Mouse (Mus musculus) left cerebral cortex, postnatal 36 days (tissue): ENCODE results near the gene Zkscan3. TPM values are rescaled to one million over a fixed set of nuclear protein-coding genes. Genes with fewer than 3 reads are reported as not detected.
A peak's percentile ranks its signal among the peaks of the same experiment; 100 is the strongest.

ENCODE experiments used
- DNase-seq, 2 experiments: peaks; one replicate each; pipeline ENCODE4 v3.0.0; 2021 to 2022; ENCODE audit warnings: low spot score in 2 of 2, mixed read lengths in 1 of 2
- intact Hi-C: fragments of 180-260 bp; cut with DNase I; formaldehyde crosslinking; loops from one replicate; pipeline ENCODE4 v1.15.1; 2025
- total RNA-seq, 2 experiments: library from RNA; stranded (reverse); gene quantifications; 2 replicates each; pipeline ENCODE4 v1.2.3; 2021

Zkscan3 gene
- total RNA-seq = 10 to 100 TPM; 30.3 to 45.5 TPM

DNA sequence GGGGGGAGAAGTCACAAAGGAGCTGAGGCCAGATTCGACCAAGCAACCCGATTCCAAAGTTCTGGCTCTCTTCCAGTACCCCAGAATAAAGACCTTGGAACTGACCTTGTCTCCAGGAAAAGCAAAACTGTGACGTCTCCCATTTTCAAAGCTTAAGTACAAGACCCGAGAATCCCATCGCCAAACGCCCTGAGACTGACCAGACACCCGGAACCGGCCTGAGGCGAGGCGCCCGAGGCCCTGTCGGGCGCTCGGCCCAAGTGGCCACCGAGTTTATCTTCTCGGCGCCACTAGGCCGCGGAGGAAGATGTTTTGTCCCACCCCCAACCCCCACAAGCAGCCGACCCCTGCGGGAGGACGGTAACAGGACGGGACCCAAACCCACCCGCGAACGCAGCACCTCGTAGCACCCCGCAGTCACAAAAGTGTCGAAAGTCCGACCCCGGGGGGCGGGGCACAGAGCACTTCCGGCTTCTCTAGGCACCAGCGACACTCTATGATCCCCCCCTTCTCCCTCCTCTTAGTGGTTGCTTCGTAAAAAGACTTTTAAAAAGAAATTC lies at the start of gene Zkscan3:
Gene Zkscan3 (minus strand): TSS at position 469 of the 560 bp plus-strand sequence.
- DNase-seq = peak; percentile 77 to 82
- intact Hi-C loops = loop anchor here (1.0 to 5.0 kb wide), 3 partner anchors 40 to 130 kb away; partner anchors contain the start of genes Gm10065, Zkscan4, Zkscan8 and Zscan12

GRCm38 (mm10) chr13:21447856-21448614 lies 45.5 kb upstream of the Zkscan3 start:
- DNase-seq = no peak
- intact Hi-C loops = no loop called here

- intact Hi-C loops = no loop called here
- no peak for DNase-seq
Measured at GRCm38 (mm10) chr13:21446796-21447195, 44.2 kb upstream of the Zkscan3 start.

DNA sequence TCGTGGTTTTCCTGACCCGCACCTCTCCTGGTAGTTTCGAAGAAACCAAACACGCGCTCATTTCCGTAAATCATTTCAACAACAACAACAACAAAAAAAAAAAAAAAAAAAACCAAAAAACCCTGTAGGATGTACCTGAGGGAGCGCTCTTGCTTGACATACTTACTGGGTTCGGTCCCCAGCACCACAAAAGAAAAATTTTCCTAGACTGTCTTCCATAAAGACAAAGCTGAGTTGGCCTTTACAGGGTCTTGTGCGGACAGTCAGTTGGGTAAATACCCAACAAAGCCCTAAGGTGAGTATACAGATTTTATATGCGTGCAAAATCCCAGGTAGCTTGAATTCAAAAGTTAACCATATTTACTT lies 38.6 kb upstream of the Zkscan3 start:
- intact Hi-C loops = no loop called here
- DNase-seq = no peak

GRCm38 (mm10) chr13:21440503-21441206 lies 38.1 kb upstream of the Zkscan3 start, which contains the start of gene Pgbd1:
Gene Pgbd1 (minus strand): TSS chr13:21441058.
- intact Hi-C loops = no loop called here
- peak; percentile 72 to 74 for DNase-seq

- DNase-seq = no peak
- intact Hi-C loops = no loop called here
Measured at GRCm38 (mm10) chr13:21435476-21435875, 32.9 kb upstream of the Zkscan3 start.

DNA sequence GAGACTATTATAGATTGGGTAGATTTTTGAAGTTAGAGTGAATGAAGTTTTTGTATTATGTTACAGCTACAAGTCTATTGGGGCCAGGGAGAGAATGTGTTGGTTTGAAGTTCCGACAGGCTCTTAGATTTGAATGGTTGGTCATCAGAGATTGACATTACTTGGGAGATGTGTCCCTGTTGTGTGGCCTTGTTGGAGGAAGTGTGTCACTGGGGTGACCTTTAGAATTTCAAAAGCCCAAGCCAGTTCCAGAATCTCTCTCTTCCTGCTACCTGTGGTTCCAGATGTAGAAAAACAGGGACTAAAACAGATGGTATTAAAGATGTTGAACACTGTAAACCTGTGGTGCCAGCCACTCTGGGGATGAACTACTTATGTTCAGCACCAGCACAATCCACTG lies 25.1 kb upstream of the Zkscan3 start:
- no peak for DNase-seq
- intact Hi-C loops = no loop called here

- DNase-seq = no peak
- intact Hi-C loops = no loop called here
Measured at GRCm38 (mm10) chr13:21423301-21423700, 20.7 kb upstream of the Zkscan3 start.

DNA sequence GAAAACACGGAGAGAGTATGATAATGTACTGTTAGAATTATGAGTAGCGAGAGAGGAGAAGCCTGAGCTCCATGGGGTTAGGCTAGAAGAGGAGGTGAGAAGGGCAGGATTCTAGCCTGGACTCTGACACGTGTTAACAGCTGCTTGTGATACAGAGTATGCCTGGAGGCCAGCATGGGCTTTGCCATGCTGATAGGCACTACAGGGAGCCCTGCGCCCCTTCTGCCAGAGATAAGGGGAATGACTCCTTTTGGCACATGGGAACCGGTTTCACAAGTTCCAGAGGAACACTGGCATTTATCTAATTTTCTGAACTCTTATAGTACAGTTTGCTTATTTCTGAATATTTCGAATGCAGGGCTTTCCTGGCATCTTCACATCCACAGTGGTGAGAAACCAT lies 16.3 kb upstream of the Zkscan3 start:
- intact Hi-C loops = no loop called here
- DNase-seq = no peak

- peak in 1 of 2 experiments; percentile 11 for DNase-seq
- intact Hi-C loops = no loop called here
Measured at GRCm38 (mm10) chr13:21417298-21418010, 14.9 kb upstream of the Zkscan3 start.

- intact Hi-C loops = no loop called here
- DNase-seq = no peak
Measured at GRCm38 (mm10) chr13:21415750-21416149, 13.2 kb upstream of the Zkscan3 start.

GRCm38 (mm10) chr13:21415266-21415665 lies 12.7 kb upstream of the Zkscan3 start:
- intact Hi-C loops = no loop called here

DNA sequence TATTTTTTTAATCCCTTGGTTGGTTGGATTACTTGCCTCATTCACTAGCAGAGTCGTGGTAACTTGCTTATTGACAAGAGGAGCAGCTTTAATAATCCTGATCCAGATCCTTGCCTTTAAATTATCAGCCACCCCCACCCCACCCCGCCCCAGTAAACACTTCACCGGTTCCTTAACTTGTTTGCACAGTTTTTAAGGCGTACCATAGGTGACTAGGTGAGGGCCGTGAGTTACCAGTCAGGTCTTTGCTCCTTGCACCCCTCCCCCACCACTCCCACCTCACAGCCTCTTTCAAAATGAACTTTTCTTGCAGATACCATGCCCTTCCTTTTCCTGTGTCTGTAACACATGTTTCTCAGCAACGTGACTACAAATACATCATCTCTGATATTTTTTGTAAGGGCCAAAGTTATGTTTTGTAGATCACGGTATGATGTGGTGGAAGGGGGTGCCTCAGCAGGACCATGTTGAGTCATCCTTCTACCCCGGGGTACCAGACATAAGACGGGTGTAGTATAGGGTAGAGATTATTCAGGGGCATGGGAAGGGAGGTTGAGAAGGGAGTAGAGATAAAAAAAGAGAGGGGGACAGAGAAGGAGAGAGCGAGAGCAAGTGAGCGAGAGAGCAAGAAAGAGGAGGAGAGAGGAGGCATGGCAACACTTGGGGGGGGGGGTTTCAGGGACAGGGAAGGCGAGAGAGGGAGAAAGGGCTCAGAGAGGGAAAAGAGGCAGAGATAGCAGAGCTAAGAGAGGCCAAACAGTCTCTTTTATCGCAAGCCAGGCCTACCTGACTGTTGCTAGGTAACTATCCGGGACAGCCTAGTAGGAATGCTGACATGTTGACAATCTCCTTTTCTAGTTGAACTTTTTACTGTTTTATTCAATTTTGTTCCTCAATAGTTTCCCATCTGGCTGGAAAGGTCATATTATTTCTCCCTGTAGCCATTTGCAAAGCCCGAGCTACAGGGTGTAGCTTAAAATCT lies 12.0 kb upstream of the Zkscan3 start:
- DNase-seq = no peak
- intact Hi-C loops = no loop called here

More at GRCm38 (mm10) chr13:21415266-21415665, 12.7 kb upstream of the Zkscan3 start:
- no peak for DNase-seq

DNA sequence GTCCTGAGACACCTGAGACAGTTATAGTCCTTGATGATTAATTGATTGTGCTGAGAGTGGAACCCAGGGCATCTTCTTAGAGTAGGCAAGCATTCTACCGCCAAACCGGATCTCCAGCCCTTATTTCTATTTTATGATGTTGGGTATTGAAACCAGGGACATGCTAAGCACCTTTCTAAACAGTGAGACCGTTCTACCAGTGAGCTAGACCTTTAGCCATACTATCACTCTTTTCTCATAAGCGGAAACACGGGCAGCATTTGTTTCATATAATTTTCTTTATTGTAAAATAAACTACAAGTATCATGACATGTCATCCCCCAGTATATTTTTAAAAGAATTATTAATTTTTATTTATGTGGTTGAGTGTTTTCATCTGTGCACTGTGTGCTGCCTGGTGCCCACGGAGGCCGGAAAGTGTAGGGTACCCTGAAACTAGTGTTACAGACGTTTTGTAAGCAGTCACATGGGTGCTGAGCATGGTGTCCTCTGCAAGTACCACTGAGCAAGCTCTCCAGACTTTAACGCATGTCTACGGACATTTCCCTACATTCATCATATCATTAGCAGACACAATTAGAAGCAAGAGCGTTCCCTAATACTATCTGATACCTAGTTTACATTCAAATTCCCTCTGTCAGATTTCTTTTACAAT lies 6.4 kb upstream of the Zkscan3 start:
- no peak for DNase-seq
- intact Hi-C loops = loop anchor here (2.0 kb wide), 1 partner anchor 44 kb away; the partner anchor contains the start of gene Zscan26

DNA sequence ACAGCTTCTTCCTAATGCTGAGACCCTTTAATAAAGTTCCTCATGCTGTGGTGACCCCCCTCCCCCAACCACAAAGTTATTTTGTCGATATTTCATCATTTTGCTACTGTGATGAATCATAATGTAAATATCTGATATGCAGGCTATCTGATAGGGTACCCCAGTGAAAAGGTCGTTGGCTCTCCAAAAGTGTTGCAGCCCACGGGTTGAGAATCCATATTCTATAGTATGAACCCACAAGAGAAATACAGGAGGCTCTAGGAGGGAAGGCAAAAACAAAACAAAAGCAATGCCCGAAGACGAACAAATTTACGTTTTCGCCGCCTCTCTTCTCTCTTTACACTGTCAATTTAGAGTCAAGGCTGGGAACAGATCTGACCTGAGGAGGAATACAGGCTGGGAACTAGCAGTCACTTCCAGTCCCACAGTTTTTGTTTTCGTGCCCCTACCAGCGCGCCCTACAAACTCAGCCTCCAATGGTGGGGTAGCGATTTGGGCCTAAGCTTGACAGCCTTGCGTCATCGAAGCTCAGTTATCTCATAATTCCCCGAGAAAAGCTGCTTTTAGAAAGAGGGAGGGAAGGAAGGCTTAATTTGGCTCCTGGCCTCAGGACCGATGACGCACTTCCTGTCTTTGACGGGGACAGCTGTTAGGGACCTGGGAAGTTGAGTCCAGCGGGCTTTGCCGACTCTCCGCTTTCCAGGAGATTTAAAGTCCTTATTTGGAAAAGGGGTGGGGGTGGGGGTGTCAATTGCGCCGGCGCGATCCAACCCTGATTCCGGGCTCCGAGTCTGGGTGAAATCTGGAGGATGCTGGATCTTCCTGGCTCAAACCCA lies 5.6 kb upstream of the Zkscan3 start:
- DNase-seq = peak; percentile 86 to 89
- intact Hi-C loops = loop anchor here (1.0 to 2.0 kb wide), 2 partner anchors 45 kb away; partner anchors contain the start of gene Zscan26

DNA sequence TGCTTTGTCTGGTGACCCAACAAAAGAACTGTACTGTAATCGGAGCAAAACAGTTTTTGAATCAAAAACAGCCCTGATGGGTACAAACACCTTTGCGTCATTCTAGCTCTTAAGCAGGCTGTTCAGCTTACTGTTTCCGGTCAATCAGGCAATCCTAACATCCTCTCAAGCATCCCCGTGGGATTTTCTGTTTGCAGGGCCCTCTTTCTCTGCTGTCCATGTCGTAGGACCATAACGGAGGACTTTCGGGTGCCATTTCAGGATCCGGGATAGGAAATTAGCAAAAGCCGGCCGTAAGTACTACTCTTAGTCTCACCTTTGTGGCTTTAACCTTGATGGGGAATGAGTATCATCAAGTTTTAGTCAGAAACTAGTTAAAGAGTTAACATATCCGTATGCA lies 4.8 kb upstream of the Zkscan3 start:
- intact Hi-C loops = loop anchor here (1.0 kb wide), 1 partner anchor 44 kb away; no protein-coding TSS in a partner anchor
- DNase-seq = no peak

GRCm38 (mm10) chr13:21402848-21403247 lies 293 bp upstream of the Zkscan3 start:
- no peak for DNase-seq
- intact Hi-C loops = loop anchor here (1.0 to 5.0 kb wide), 3 partner anchors 41 to 129 kb away; partner anchors contain the start of genes Gm10065, Zkscan4, Zkscan8 and Zscan12
